Mouse (Mus musculus): ENCODE measurements at regions not wholly inside any gene's neighbourhood (a gene's known extent, or its start where the extent isn't known, plus 50 kb on each side); places are given as distances from the start of the nearest gene placed in this dataset.

DNA sequence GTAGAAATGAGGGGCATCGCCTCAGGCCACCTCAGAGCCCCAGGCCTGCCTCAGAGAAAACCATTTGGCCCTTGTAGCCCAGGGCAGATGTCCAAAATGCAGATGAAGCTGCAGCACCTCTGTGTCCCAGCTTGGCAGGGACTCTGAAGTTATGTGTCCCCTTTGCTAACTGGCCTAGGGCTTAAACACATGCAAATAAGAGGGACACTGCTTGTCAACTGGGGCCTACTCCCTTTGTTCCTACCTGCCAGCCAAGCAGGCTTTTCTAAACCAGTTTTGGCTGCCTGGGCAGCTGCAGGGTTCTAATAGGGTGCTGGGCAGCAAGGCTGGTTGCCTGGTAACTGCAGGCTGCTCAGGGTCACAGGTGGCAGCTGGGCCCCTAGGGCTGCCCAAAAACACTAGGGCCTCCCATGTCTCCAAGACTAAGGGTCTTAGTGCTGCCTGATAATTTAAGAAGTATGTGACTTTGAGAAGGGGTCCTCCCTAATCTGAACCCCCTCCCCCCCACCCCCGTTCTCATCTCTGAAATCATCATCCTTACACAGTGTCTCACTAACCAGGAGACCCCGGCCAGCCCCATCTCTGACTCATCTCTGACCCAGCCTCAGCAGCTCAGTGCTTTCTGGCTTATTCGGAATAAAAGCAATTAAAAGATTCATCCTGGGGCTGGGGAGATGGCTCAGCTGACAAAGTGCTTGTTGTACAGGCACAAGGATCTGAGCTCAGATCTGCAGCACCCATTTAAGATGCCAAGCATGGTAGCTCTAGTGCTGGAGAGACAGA, 158.3 kb downstream of the Tle3 start:
- no peak overlapping the region for H3K27ac ChIP-seq (ENCODE audit: low read depth, low read length)
- ATAC-seq: peak; percentile 90
- no peak overlapping the region for H3K4me2 ChIP-seq (ENCODE audit: low read depth)
- TF ChIP-seq CTCF (IDR thresholded peaks at IDR 0.05; ENCODE audit: low read depth): no peak
- no peak overlapping the region for H3K9ac ChIP-seq
- no peaks in the 10 kb centered on the region for H3K27me3 ChIP-seq (ENCODE audit: insufficient read depth, low read length)
- WGBS: 26% methylated on average over 4 of the region's 4 CpGs
- no peaks in the 10 kb centered on the region for H3K4me1 ChIP-seq (ENCODE audit: insufficient read depth)
- no peak overlapping the region for H3K4me3 ChIP-seq (ENCODE audit: low read depth, low read length)
- peak; percentile 61 for DNase-seq
- H3K36me3 ChIP-seq (ENCODE audit: insufficient read depth): no peaks in the 10 kb centered on the region
- H3K9me3 ChIP-seq (ENCODE audit: low read length): no peaks in the 10 kb centered on the region

DNA sequence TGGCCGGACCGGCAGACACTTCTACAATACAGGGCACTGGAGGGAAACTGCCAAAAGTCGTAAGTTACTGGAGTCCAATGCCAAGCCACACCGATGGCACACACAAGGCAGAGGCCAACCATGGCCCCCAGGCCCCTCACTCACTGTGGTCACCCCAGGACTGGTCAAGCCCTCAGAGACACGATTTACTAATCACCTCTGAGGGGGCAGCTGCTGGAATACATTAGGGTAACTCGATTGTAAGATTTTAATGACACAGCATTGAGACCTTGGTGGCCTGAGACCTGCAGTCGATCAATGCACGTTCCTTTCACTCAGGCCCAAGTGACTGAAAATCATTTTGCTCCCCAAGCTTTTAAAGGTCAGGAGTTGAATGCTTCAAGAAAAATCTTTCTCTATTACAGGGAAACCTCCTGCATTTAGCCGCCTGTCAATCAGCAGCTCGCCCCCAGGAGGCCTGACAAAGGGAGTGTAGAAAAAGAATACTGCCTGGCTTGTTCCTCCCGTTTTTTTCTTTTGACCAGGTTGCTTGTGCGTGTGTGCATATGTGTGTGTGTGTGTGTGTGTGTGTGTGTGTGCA, 156.2 kb downstream of the Tle3 start:
- Histone ChIP-seq H3K9ac (no peak overlapping the region), H3K4me2 (ENCODE audit: low read depth) (no peak overlapping the region), H3K27me3 (ENCODE audit: insufficient read depth, low read length) (no peaks in the 10 kb centered on the region), H3K4me1 (ENCODE audit: insufficient read depth) (no peaks in the 10 kb centered on the region), H3K36me3 (ENCODE audit: insufficient read depth) (no peaks in the 10 kb centered on the region), H3K9me3 (ENCODE audit: low read length) (no peaks in the 10 kb centered on the region), H3K27ac (ENCODE audit: low read depth, low read length) (no peak overlapping the region), H3K4me3 (ENCODE audit: low read depth, low read length) (no peak overlapping the region)
- 26% methylated on average over 12 of the region's 12 CpGs for WGBS
- no peak for ATAC-seq
- DNase-seq: no peak
- TF ChIP-seq CTCF (IDR thresholded peaks at IDR 0.05; ENCODE audit: low read depth): no peak

DNA sequence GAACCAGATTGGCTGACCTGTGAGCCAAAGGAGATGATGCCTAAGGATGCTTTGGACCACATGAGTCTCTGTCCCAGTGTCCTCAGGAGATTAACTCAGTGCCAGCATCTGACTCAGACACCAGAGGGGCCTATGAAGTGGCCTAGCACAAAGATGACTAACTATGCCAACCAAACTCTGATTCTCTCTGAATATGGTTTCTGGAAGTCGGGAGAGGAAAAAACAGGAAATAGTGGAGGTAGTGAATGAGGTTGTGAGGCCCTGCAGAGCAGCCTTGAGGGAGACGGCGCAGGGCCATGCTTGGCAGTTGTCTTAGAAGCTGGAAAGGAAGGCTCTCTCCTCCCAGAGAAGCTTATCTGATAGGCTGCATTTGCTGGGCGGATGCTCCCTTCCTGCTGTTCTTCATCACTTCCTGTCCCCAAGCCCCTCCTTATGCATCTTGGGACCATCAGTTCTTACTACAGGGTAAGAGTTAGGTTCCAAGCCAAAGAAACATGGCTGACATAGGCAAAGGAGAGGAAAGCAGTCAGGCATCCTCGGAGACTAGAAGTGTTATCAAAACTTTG, 155.4 kb downstream of the Tle3 start:
- DNase-seq (no peak), ATAC-seq (no peak)
- TF ChIP-seq CTCF (IDR thresholded peaks at IDR 0.05; ENCODE audit: low read depth): no peak
- Histone ChIP-seq H3K27ac (ENCODE audit: low read depth, low read length) (no peak overlapping the region), H3K9ac (no peak overlapping the region), H3K9me3 (ENCODE audit: low read length) (peaks cover 4% of the 10 kb centered on the region; the same call in 1 of the 2 replicates), H3K27me3 (ENCODE audit: insufficient read depth, low read length) (no peaks in the 10 kb centered on the region), H3K4me1 (ENCODE audit: insufficient read depth) (no peaks in the 10 kb centered on the region), H3K36me3 (ENCODE audit: insufficient read depth) (no peaks in the 10 kb centered on the region), H3K4me2 (ENCODE audit: low read depth) (no peak overlapping the region), H3K4me3 (ENCODE audit: low read depth, low read length) (no peak overlapping the region)
- WGBS: 74% methylated on average over 5 of the region's 5 CpGs

DNA sequence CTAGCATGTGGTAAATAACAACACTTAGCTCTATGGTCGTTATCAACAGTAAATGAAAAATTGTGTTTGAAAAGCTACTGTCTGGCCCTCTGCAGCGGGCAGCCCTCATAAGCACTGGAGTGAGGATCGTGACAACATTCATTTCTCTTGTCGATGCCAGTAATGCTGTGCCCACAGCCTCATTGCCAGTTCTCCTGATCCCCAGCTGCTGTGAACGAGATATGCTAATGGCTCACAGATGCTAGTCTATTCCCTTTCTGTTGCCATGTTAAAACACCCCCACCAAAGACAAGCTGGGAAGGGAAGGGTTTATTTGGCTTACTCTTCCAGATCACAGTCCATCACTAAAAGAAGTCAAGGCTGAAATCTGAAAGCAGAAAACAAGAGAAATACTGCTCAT, 148.0 kb downstream of the Tle3 start:
- Histone ChIP-seq H3K9me3 (ENCODE audit: low read length) (peaks cover 4% of the 10 kb centered on the region; the same call in 1 of the 2 replicates), H3K4me2 (ENCODE audit: low read depth) (no peak overlapping the region), H3K27ac (ENCODE audit: low read depth, low read length) (no peak overlapping the region), H3K4me1 (ENCODE audit: insufficient read depth) (no peaks in the 10 kb centered on the region), H3K27me3 (ENCODE audit: insufficient read depth, low read length) (no peaks in the 10 kb centered on the region), H3K9ac (no peak overlapping the region), H3K4me3 (ENCODE audit: low read depth, low read length) (no peak overlapping the region), H3K36me3 (ENCODE audit: insufficient read depth) (no peaks in the 10 kb centered on the region)
- 58% methylated on average over 5 of the region's 5 CpGs for WGBS
- no peak for TF ChIP-seq CTCF (IDR thresholded peaks at IDR 0.05; ENCODE audit: low read depth)
- ATAC-seq (no peak), DNase-seq (no peak)

DNA sequence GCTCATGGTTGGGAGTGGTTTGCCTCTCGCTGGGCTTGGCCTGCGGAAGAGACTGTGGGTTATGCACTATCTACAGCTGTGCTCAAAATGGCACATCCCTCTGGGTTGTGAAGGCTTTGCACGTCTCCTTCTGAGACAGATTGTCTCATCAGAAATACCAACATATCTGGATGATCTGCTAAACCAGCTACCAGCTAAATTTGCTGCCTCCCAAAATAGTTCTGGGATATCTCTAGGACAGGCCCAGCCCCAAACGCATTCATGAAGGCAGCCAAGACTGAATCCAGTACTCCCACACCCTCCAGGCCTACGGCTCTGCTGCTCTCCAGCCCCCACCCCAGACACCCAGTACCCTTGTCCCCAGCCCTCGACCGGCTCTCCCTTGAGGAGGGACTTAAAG, 145.7 kb downstream of the Tle3 start:
- peak; percentile 36; the same call in 1 of the 2 replicates for ATAC-seq
- TF ChIP-seq CTCF (IDR thresholded peaks at IDR 0.05; ENCODE audit: low read depth): no peak
- H3K9me3 ChIP-seq (ENCODE audit: low read length): peaks cover 2% of the 10 kb centered on the region; the same call in 1 of the 2 replicates
- H3K4me3 ChIP-seq (ENCODE audit: low read depth, low read length): no peak overlapping the region
- H3K36me3 ChIP-seq (ENCODE audit: insufficient read depth): no peaks in the 10 kb centered on the region
- WGBS: 85% methylated on average over 7 of the region's 7 CpGs
- H3K4me1 ChIP-seq (ENCODE audit: insufficient read depth): no peaks in the 10 kb centered on the region
- H3K27me3 ChIP-seq (ENCODE audit: insufficient read depth, low read length): no peaks in the 10 kb centered on the region
- no peak for DNase-seq
- no peak overlapping the region for H3K27ac ChIP-seq (ENCODE audit: low read depth, low read length)
- no peak overlapping the region for H3K4me2 ChIP-seq (ENCODE audit: low read depth)
- H3K9ac ChIP-seq: no peak overlapping the region

DNA sequence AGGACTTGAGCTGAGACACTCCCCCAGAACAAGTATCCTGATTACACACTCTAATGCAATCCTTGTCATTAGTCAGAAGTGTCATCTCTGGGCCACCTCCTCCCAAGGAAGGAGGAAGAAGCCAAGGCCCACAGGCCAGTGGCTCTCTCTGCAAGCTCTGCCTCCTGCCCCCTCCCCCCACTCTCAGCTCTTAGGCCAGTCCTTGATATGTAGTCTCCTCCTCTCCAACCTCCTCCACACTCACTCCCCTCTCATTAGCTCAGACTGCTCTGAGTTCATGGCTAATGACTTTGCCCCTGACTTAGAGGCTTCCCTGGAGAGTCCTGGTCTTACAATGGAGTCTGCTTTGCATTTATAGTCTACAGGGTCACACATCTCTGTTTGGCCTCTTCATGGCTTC, 139.3 kb downstream of the Tle3 start:
- DNase-seq (no peak), ATAC-seq (no peak)
- peaks cover 12% of the 10 kb centered on the region for H3K4me1 ChIP-seq (ENCODE audit: insufficient read depth)
- no peaks in the 10 kb centered on the region for H3K9me3 ChIP-seq (ENCODE audit: low read length)
- H3K27me3 ChIP-seq (ENCODE audit: insufficient read depth, low read length): 0 out of 2 replicates have a peak, but pooled peaks cover 5% of the 10 kb centered on the region
- H3K9ac ChIP-seq: no peak overlapping the region
- TF ChIP-seq CTCF (IDR thresholded peaks at IDR 0.05; ENCODE audit: low read depth): no peak
- no peak overlapping the region for H3K4me3 ChIP-seq (ENCODE audit: low read depth, low read length)
- no peak overlapping the region for H3K4me2 ChIP-seq (ENCODE audit: low read depth)
- no peaks in the 10 kb centered on the region for H3K36me3 ChIP-seq (ENCODE audit: insufficient read depth)
- no peak overlapping the region for H3K27ac ChIP-seq (ENCODE audit: low read depth, low read length)
